Mouse (Mus musculus) MEL (cell line): ENCODE data around the gene Rnf103. TPM values are rescaled to one million over a fixed set of nuclear protein-coding genes. Genes with fewer than 3 reads are reported as not detected.
A peak's percentile ranks its signal among the peaks of the same experiment; 100 is the strongest.
"Not testable (repeated sequence)": the region's sequence is repeated elsewhere in the genome, so short reads cannot be mapped to it uniquely, and the experiment has no call there.

Experiments
- DNase-seq: peaks from one replicate; pipeline ENCODE4 v3.0.0; 2011; ENCODE audit warnings: low read depth, low spot score
- H3K27ac ChIP-seq: 2 replicates; pipeline ENCODE4 v1.5.1; 2012; ENCODE audit warnings: low read depth, mild to moderate bottlenecking, control low read depth, low read length, moderate library complexity; ENCODE audit not compliant: control insufficient read depth
- H3K27me3 ChIP-seq, 2 experiments: fragments of 150-350 bp in 1 of 2; sonication (generic) in 1 of 2; 2 replicates each; pipeline ENCODE4 v1.6.1; 2012; ENCODE audit warnings: low read length in 2 of 2, mild to moderate bottlenecking in 2 of 2, improper control_type of control experiment in 1 of 2, moderate library complexity in 1 of 2; ENCODE audit not compliant: insufficient read depth in 2 of 2, control insufficient read depth in 1 of 2
- H3K36me3 ChIP-seq, 2 experiments: 2 replicates each; pipeline ENCODE4 v1.6.1; 2012 to 2014; ENCODE audit warnings: low read length in 2 of 2, improper control_type of control experiment in 1 of 2, inconsistent platforms in 1 of 2, mild to moderate bottlenecking in 1 of 2; ENCODE audit not compliant: insufficient read depth in 2 of 2, control insufficient read depth in 1 of 2
- H3K4me1 ChIP-seq, 2 experiments: fragments of 150-350 bp in 1 of 2; sonication (generic) in 1 of 2; 2 replicates each; pipeline ENCODE4 v1.6.1; 2012; ENCODE audit warnings: low read length in 2 of 2, improper control_type of control experiment in 1 of 2, mild to moderate bottlenecking in 1 of 2; ENCODE audit not compliant: insufficient read depth in 2 of 2, control insufficient read depth in 1 of 2
- H3K4me3 ChIP-seq, 2 experiments: fragments of 150-350 bp in 1 of 2; sonication (generic) in 1 of 2; 2 replicates each; pipeline ENCODE4 v1.5.1; 2012; ENCODE audit warnings: low read depth in 2 of 2, low read length in 2 of 2, mild to moderate bottlenecking in 2 of 2, moderate library complexity in 2 of 2, control low read depth in 1 of 2, improper control_type of control experiment in 1 of 2; ENCODE audit not compliant: control insufficient read depth in 1 of 2, insufficient read depth in 1 of 2
- H3K79me2 ChIP-seq: 2 replicates; pipeline ENCODE4 v1.6.1; 2012; ENCODE audit warnings: mild to moderate bottlenecking, low read length, moderate library complexity; ENCODE audit not compliant: control insufficient read depth, poor library complexity, insufficient read depth
- H3K9ac ChIP-seq: 2 replicates; pipeline ENCODE4 v1.6.1; 2012; ENCODE audit warnings: low read depth, mild to moderate bottlenecking, control low read depth, low read length, moderate library complexity; ENCODE audit not compliant: control insufficient read depth, poor library complexity, severe bottlenecking
- H3K9me3 ChIP-seq: fragments of 150-350 bp; sonication (generic); replicated peaks from 2 replicates; pipeline ENCODE4 v1.6.1; 2012; ENCODE audit warnings: mild to moderate bottlenecking, low read length, improper control_type of control experiment, moderate library complexity; ENCODE audit not compliant: insufficient read depth
- MAFK ChIP-seq: IDR thresholded peaks from 2 replicates; pipeline ENCODE4 v1.6.1; 2011; ENCODE audit warnings: low read depth, mild to moderate bottlenecking, low read length, improper control_type of control experiment, borderline replicate concordance
- MAZ ChIP-seq: IDR thresholded peaks from 2 replicates; pipeline ENCODE4 v1.6.1; 2012; ENCODE audit warnings: low read depth, mild to moderate bottlenecking, inconsistent platforms, low read length, improper control_type of control experiment
- MYB ChIP-seq: IDR thresholded peaks from 2 replicates; pipeline ENCODE4 v1.6.1; 2011; ENCODE audit warnings: mild to moderate bottlenecking, low read depth, low read length, improper control_type of control experiment
- MYC ChIP-seq: IDR thresholded peaks from 2 replicates; pipeline ENCODE4 v1.6.1; 2011; ENCODE audit warnings: low read depth, mild to moderate bottlenecking, low read length, improper control_type of control experiment, moderate library complexity
- NELFE ChIP-seq: IDR thresholded peaks from 2 replicates; pipeline ENCODE4 v1.6.1; 2011; ENCODE audit warnings: low read depth, low read length, improper control_type of control experiment
- POLR2A ChIP-seq, 2 experiments: IDR thresholded peaks; 2 replicates each; pipeline ENCODE4 v1.6.1; 2011 to 2012; ENCODE audit warnings: low read length in 2 of 2, mild to moderate bottlenecking in 2 of 2, control low read depth in 1 of 2, improper control_type of control experiment in 1 of 2, low read depth in 1 of 2, moderate library complexity in 1 of 2; ENCODE audit not compliant: control insufficient read depth in 1 of 2, insufficient read depth in 1 of 2, poor library complexity in 1 of 2
- TBP ChIP-seq: IDR thresholded peaks from 2 replicates; pipeline ENCODE4 v1.8.0; 2011; ENCODE audit warnings: low read depth, low read length, improper control_type of control experiment
- TCF12 ChIP-seq: IDR thresholded peaks from 2 replicates; pipeline ENCODE4 v1.6.1; 2014; ENCODE audit warnings: low read depth, mild to moderate bottlenecking, inconsistent platforms, low read length, improper control_type of control experiment, moderate library complexity
- UBTF ChIP-seq: IDR thresholded peaks from 2 replicates; pipeline ENCODE4 v1.6.1; 2012; ENCODE audit warnings: low read depth, mild to moderate bottlenecking, inconsistent platforms, low read length, improper control_type of control experiment, moderate library complexity, borderline replicate concordance; ENCODE audit not compliant: insufficient read depth
- USF1 ChIP-seq: IDR thresholded peaks from 2 replicates; pipeline ENCODE4 v1.6.1; 2014; ENCODE audit warnings: low read depth, mild to moderate bottlenecking, inconsistent platforms, low read length, improper control_type of control experiment, moderate library complexity
- polyA plus RNA-seq, 2 experiments: library from polyadenylated mRNA; stranded (reverse) in 1 of 2; unstranded in 1 of 2; fragments of >175 nt in 1 of 2; fragments of >200 nt in 1 of 2; gene quantifications; 2 replicates each; pipeline versions ENCODE4 v1.2.1 to v1.2.4; 2012; ENCODE audit warnings: low replicate concordance in 2 of 2, low read depth in 1 of 2; ENCODE audit not compliant: insufficient read length in 2 of 2, insufficient read depth in 1 of 2, missing spikeins in 1 of 2
- total RNA-seq: library from RNA; depleted of rRNA; stranded (reverse); fragments of 300-350 nt; gene quantifications from 2 replicates; pipeline ENCODE4 v1.2.3, GENCODE M21; 2012

Gene Rnf103
- total and polyA plus RNA-seq, 3 experiments = 3.3 to 4.9 TPM; not detected in 1

GRCm38 (mm10) chr6:71478816-71479568, 14.7 kb upstream of the Rnf103 start:
- peak; percentile 63 for DNase-seq
- Histone ChIP-seq H3K4me1 (peaks cover 4 to 12% of the 10 kb centered on the region in 2 experiments; a peak in 3 of 4 replicates), H3K27ac (peak overlapping the region; percentile 86), H3K9ac (peak overlapping the region; percentile 59)
- not testable (repeated sequence) for H3K4me3 ChIP-seq, H3K9me3 ChIP-seq, H3K79me2 ChIP-seq, H3K36me3 ChIP-seq, H3K27me3 ChIP-seq
- TF ChIP-seq NELFE = 0 out of 2 replicates have a peak, but pooled peaks have one; percentile 35
- TF ChIP-seq POLR2A (IDR thresholded peaks at IDR 0.05; ENCODE audit: control insufficient read depth in 1 of 2, insufficient read depth in 1 of 2, low read depth in 1 of 2, low read length in 2 of 2, poor library complexity in 1 of 2) = peak in 1 of 2 experiments; percentile 7; a peak in 1 of 4 replicates
- TF ChIP-seq MYC = 0 out of 2 replicates have a peak, but pooled peaks have one; percentile 29
- peak; percentile 71 for TF ChIP-seq TBP

GRCm38 (mm10) chr6:71479588-71479987, 14.1 kb upstream of the Rnf103 start:
- not testable (repeated sequence) for H3K36me3 ChIP-seq, H3K79me2 ChIP-seq, H3K27me3 ChIP-seq
- Histone ChIP-seq H3K27ac (peak overlapping the region; percentile 86), H3K9ac (peak overlapping the region; percentile 59)
- TF ChIP-seq POLR2A (IDR thresholded peaks at IDR 0.05; ENCODE audit: control insufficient read depth in 1 of 2, insufficient read depth in 1 of 2, low read depth in 1 of 2, low read length in 2 of 2, poor library complexity in 1 of 2) = 0 out of 4 replicates have a peak, but pooled peaks of 1 of the 2 experiments have one; percentile 44
- TF ChIP-seq, all 39 proteins: peak for 1; not testable (repeated sequence) for 38
- not testable (repeated sequence) for H3K9me3 ChIP-seq
- peak; percentile 81 for DNase-seq
- Histone ChIP-seq H3K4me1 (peaks cover 4 to 12% of the 10 kb centered on the region in 2 experiments; a peak in 3 of 4 replicates), H3K4me3 (peak overlapping the region in 1 of 2 experiments; percentile 45; a peak in 2 of 4 replicates)

- Histone ChIP-seq H3K79me2 (no peaks in the 10 kb centered on the region), H3K27me3 (no peaks in the 10 kb centered on the region), H3K27ac (peak overlapping the region; percentile 86), H3K9me3 (no peaks in the 10 kb centered on the region), H3K4me3 (peak overlapping the region; percentile 18 to 45; a peak in 3 of 4 replicates), H3K4me1 (peaks cover 4 to 12% of the 10 kb centered on the region in 2 experiments; a peak in 3 of 4 replicates), H3K9ac (peak overlapping the region; percentile 59), H3K36me3 (peaks cover 0 to 4% of the 10 kb centered on the region in 2 experiments; a peak in 2 of 4 replicates)
- DNase-seq = peak; percentile 55
- TF ChIP-seq USF1 (peak; percentile 52; the same call in 1 of the 2 replicates), MAZ (no peak), NELFE (no peak), MYB (no peak), UBTF (no peak), MAFK (no peak), TCF12 (no peak)
These were observed 13.6 kb upstream of the Rnf103 start for GRCm38 (mm10) chr6:71480136-71480535.
